Mouse (Mus musculus) brain, adult 10 weeks (tissue): ENCODE measurements around the gene Olfr434. TPM values are rescaled to one million over a fixed set of nuclear protein-coding genes. Genes with fewer than 3 reads are reported as not detected.

Source experiments
- polyA plus RNA-seq: library from polyadenylated mRNA; stranded (reverse); fragments of 350-450 nt; fragmentation: Illumina TruSeq; extraction: RNeasy Lipid Tissue Mini Kit (QIAGEN cat#74804); gene quantifications from one replicate; pipeline ENCODE4 v1.2.3, GENCODE M21; 2015; ENCODE audit warnings: low read depth, low replicate concordance

Gene Olfr434
- polyA plus RNA-seq, result not detected

GRCm38 (mm10) chr6:43212873-43213272 lies at the start of gene Olfr434:
Gene Olfr434, plus strand, starts transcription at chr6:43213021.

GRCm38 (mm10) chr6:43171840-43172239 lies 41.0 kb upstream of the Olfr434 start, which contains the start of gene Olfr13:
Gene Olfr13, plus strand, starts transcription at chr6:43172140.

GRCm38 (mm10) chr6:43196781-43197180 lies 16.0 kb upstream of the Olfr434 start, which contains the start of gene Olfr435:
Gene Olfr435, plus strand, starts transcription at chr6:43197146.

GRCm38 (mm10) chr6:43231255-43231654 lies 18.4 kb downstream of the Olfr434 start, which contains the start of gene Olfr47:
Gene Olfr47, plus strand, starts transcription at chr6:43231529.

GRCm38 (mm10) chr6:43265363-43266041 lies 52.7 kb downstream of the Olfr434 start, which contains the start of gene Arhgef5:
Gene Arhgef5, plus strand, starts transcription at chr6:43265582.

Other genes starting within 250 kb of the Olfr434 start
- not detected for gene Olfr441, start 106.7 kb upstream of the Olfr434 start, polyA plus RNA-seq
- gene Olfr237-ps1, start 66.5 kb upstream of the Olfr434 start, polyA plus RNA-seq, result not detected
- gene Olfr437, start 49.7 kb upstream of the Olfr434 start, polyA plus RNA-seq, result not detected
- not detected for gene Olfr13, start 40.9 kb upstream of the Olfr434 start, polyA plus RNA-seq
- not detected for gene Olfr435, start 15.9 kb upstream of the Olfr434 start, polyA plus RNA-seq
- not detected for gene Olfr47, start 18.5 kb downstream of the Olfr434 start, polyA plus RNA-seq
- 2.1 TPM for gene Arhgef5, start 52.6 kb downstream of the Olfr434 start, polyA plus RNA-seq
- not detected for gene Nobox, start 96.5 kb downstream of the Olfr434 start, polyA plus RNA-seq